Mouse (Mus musculus) limb, embryonic 14.5 days (tissue): ENCODE data around the gene Fstl3. TPM values are rescaled to one million over a fixed set of nuclear protein-coding genes. Genes with fewer than 3 reads are reported as not detected.

ENCODE experiments used
- ATAC-seq: fragments of 200-750 bp; cut with Nextera tagmentation; 2 replicates; pipeline ENCODE4 v1.8.0; 2017; ENCODE audit warnings: low read depth, moderate number of reproducible peaks, moderate TSS enrichment; ENCODE audit not compliant: low FRiP score
- DNase-seq: peaks from one replicate; pipeline ENCODE4 v3.0.0-alpha.2; 2015; ENCODE audit warnings: low spot score
- H3K27ac ChIP-seq: fragments of 300-500 bp; sonication (generic); replicated peaks from 2 replicates; pipeline ENCODE4 v1.5.1; 2014; ENCODE audit warnings: low read depth, mild to moderate bottlenecking, low read length, moderate library complexity, mixed read lengths
- H3K27me3 ChIP-seq: fragments of 300-500 bp; sonication (generic); 2 replicates; pipeline ENCODE4 v1.6.1; 2014; ENCODE audit warnings: low read length, mixed read lengths; ENCODE audit not compliant: control insufficient read depth, insufficient read depth
- H3K36me3 ChIP-seq: fragments of 300-500 bp; sonication (generic); 2 replicates; pipeline ENCODE4 v1.6.1; 2014; ENCODE audit warnings: mild to moderate bottlenecking, low read length, moderate library complexity, mixed read lengths; ENCODE audit not compliant: control insufficient read depth, insufficient read depth
- H3K4me1 ChIP-seq: fragments of 300-500 bp; sonication (generic); 2 replicates; pipeline ENCODE4 v1.6.1; 2014; ENCODE audit warnings: antibody characterized with exemption, low read length, mixed read lengths; ENCODE audit not compliant: control insufficient read depth, insufficient read depth
- H3K4me2 ChIP-seq: fragments of 300-500 bp; sonication (generic); replicated peaks from 2 replicates; pipeline ENCODE4 v1.6.1; 2014; ENCODE audit warnings: low read depth, mild to moderate bottlenecking, low read length, moderate library complexity; ENCODE audit not compliant: severe bottlenecking
- H3K4me3 ChIP-seq: fragments of 300-500 bp; sonication (generic); replicated peaks from 2 replicates; pipeline ENCODE4 v1.5.1; 2014; ENCODE audit warnings: low read length
- H3K9ac ChIP-seq: fragments of 300-500 bp; sonication (generic); 2 replicates; pipeline ENCODE4 v1.6.1; 2014; ENCODE audit warnings: mild to moderate bottlenecking, low read depth, low read length, moderate library complexity; ENCODE audit not compliant: severe bottlenecking
- H3K9me3 ChIP-seq: fragments of 300-500 bp; sonication (generic); 2 replicates; pipeline ENCODE4 v1.6.1; 2016; ENCODE audit warnings: low read length; ENCODE audit not compliant: control insufficient read depth
- POLR2A ChIP-seq: fragments of 200-500 bp; IDR thresholded peaks from 2 replicates; pipeline ENCODE4 v1.8.0; 2012; ENCODE audit warnings: inconsistent platforms, mild to moderate bottlenecking, moderate library complexity, borderline replicate concordance; ENCODE audit not compliant: insufficient read depth, insufficient read length; ENCODE audit errors: extremely low read depth
- WGBS: fragments of 180-500 bp; shearing (Covaris S2); extraction: QIAGEN DNeasy Blood & Tissue Kit; methylation state at CpG from one replicate; pipeline ENCODE4 v1.1.7; 2014; 5-methylcytosine and 5-hydroxymethylcytosine counted together
- polyA plus RNA-seq, 2 experiments: library from polyadenylated mRNA; depleted of rRNA in 1 of 2; stranded (reverse) in 1 of 2; unstranded in 1 of 2; fragments of >200 nt; fragmentation: Nextera tagmentation in 1 of 2; extraction: Ambion mirVana in 1 of 2; gene quantifications; 2 replicates each; pipeline versions ENCODE4 v1.2.1 to v1.2.3; 2012 to 2014

Fstl3 gene
- polyA plus RNA-seq, 2 experiments = 9.0 to 11.6 TPM

- Histone ChIP-seq H3K4me2 (no peak overlapping the region), H3K4me1 (peaks cover 17% of the 10 kb centered on the region), H3K9me3 (no peaks in the 10 kb centered on the region), H3K27ac (no peak overlapping the region), H3K27me3 (no peaks in the 10 kb centered on the region), H3K36me3 (peaks cover 47% of the 10 kb centered on the region), H3K4me3 (no peak overlapping the region), H3K9ac (no peak overlapping the region)
- 78% methylated on average over 10 of the region's 10 CpGs for WGBS
- ATAC-seq (no peak), DNase-seq (no peak)
- TF ChIP-seq POLR2A = no peak
These were observed 29.9 kb downstream of the Fstl3 start for GRCm38 (mm10) chr10:79806972-79807371.

- ATAC-seq = no peak
These were observed 30.8 kb downstream of the Fstl3 start for GRCm38 (mm10) chr10:79807826-79808225.

GRCm38 (mm10) chr10:79808728-79809127 is 31.7 kb downstream of the Fstl3 start:
- no peak overlapping the region for H3K4me3 ChIP-seq
- TF ChIP-seq POLR2A = no peak
- WGBS = 92% methylated on average over 11 of the region's 11 CpGs
- DNase-seq (no peak), ATAC-seq (no peak)
- no peak overlapping the region for H3K9ac ChIP-seq
- peaks cover 51% of the 10 kb centered on the region for H3K36me3 ChIP-seq
- H3K9me3 ChIP-seq = no peaks in the 10 kb centered on the region
- peaks cover 3% of the 10 kb centered on the region for H3K4me1 ChIP-seq
- H3K4me2 ChIP-seq = no peak overlapping the region
- H3K27me3 ChIP-seq = no peaks in the 10 kb centered on the region
- no peak overlapping the region for H3K27ac ChIP-seq

More at GRCm38 (mm10) chr10:79807826-79808225, 30.8 kb downstream of the Fstl3 start:
- no peak for DNase-seq
- Histone ChIP-seq H3K4me2 (no peak overlapping the region), H3K27me3 (no peaks in the 10 kb centered on the region), H3K4me3 (no peak overlapping the region), H3K27ac (0 out of 2 replicates have a peak overlapping the region, but pooled peaks have one; percentile 5), H3K36me3 (peaks cover 48% of the 10 kb centered on the region), H3K4me1 (peaks cover 10% of the 10 kb centered on the region), H3K9ac (no peak overlapping the region), H3K9me3 (no peaks in the 10 kb centered on the region)
- TF ChIP-seq POLR2A = no peak
- WGBS = 50% methylated on average over 11 of the region's 11 CpGs

GRCm38 (mm10) chr10:79811736-79812637 is 34.9 kb downstream of the Fstl3 start:
- Histone ChIP-seq H3K9ac (no peak overlapping the region), H3K36me3 (peaks cover 67% of the 10 kb centered on the region), H3K4me1 (no peaks in the 10 kb centered on the region), H3K27me3 (no peaks in the 10 kb centered on the region), H3K4me3 (no peak overlapping the region), H3K4me2 (no peak overlapping the region), H3K27ac (no peak overlapping the region), H3K9me3 (no peaks in the 10 kb centered on the region)
- TF ChIP-seq POLR2A = no peak
- ATAC-seq (0 out of 2 replicates have a peak, but pooled peaks have one; percentile 34), DNase-seq (peak; percentile 68)
- WGBS = 28% methylated on average over 15 of the region's 15 CpGs

GRCm38 (mm10) chr10:79814271-79814842 is 37.3 kb downstream of the Fstl3 start:
- H3K9ac ChIP-seq = no peak overlapping the region
- WGBS = 88% methylated on average over 5 of the region's 5 CpGs

More at GRCm38 (mm10) chr10:79814271-79814842, 37.3 kb downstream of the Fstl3 start:
- no peak for ATAC-seq
- no peak overlapping the region for H3K27ac ChIP-seq
- H3K4me2 ChIP-seq = no peak overlapping the region
- DNase-seq = no peak
- no peak overlapping the region for H3K4me3 ChIP-seq
- H3K36me3 ChIP-seq = peaks cover 64% of the 10 kb centered on the region
- H3K9me3 ChIP-seq = no peaks in the 10 kb centered on the region
- no peak for TF ChIP-seq POLR2A
- H3K4me1 ChIP-seq = no peaks in the 10 kb centered on the region
- no peaks in the 10 kb centered on the region for H3K27me3 ChIP-seq
